Mouse (Mus musculus) olfactory bulb, adult 2 months (tissue): ENCODE data around the gene Gm21988. TPM values are rescaled to one million over a fixed set of nuclear protein-coding genes. Genes with fewer than 3 reads are reported as not detected.
A peak's percentile ranks its signal among the peaks of the same experiment; 100 is the strongest.

Experiments
- H3K27ac ChIP-seq: fragments of 200-500 bp; 2 replicates; pipeline ENCODE4 v1.5.1; 2012; ENCODE audit warnings: low read depth, low read length; ENCODE audit not compliant: insufficient read depth
- H3K4me1 ChIP-seq: fragments of 200-500 bp; 2 replicates; pipeline ENCODE4 v1.6.1; 2012; ENCODE audit warnings: low read length; ENCODE audit not compliant: control insufficient read depth, insufficient read depth
- H3K4me3 ChIP-seq: fragments of 200-500 bp; 2 replicates; pipeline ENCODE4 v1.5.1; 2012; ENCODE audit warnings: mild to moderate bottlenecking, low read depth, low read length, moderate library complexity; ENCODE audit not compliant: insufficient read depth
- CTCF ChIP-seq: fragments of 200-500 bp; IDR thresholded peaks from 2 replicates; pipeline ENCODE4 v1.5.1; 2012; ENCODE audit warnings: low read depth, mild to moderate bottlenecking, low read length, moderate library complexity; ENCODE audit not compliant: insufficient read depth
- POLR2A ChIP-seq: fragments of 200-500 bp; IDR thresholded peaks from 2 replicates; pipeline ENCODE4 v1.6.1; 2012; ENCODE audit warnings: mild to moderate bottlenecking, low read depth, low read length, moderate library complexity; ENCODE audit not compliant: insufficient read depth
- WGBS: fragments of 180-500 bp; shearing (Covaris S2); methylation state at CpG from one replicate; pipeline ENCODE4 v1.1.7; 2018; 5-methylcytosine and 5-hydroxymethylcytosine counted together
- polyA plus RNA-seq: library from polyadenylated mRNA; stranded (reverse); fragments of >200 nt; gene quantifications from 2 replicates; pipeline ENCODE4 v1.2.4, GENCODE M21; 2012; ENCODE audit warnings: low replicate concordance; ENCODE audit not compliant: missing spikeins, insufficient read depth, insufficient read length

The Gm21988 gene
- polyA plus RNA-seq, 1 experiment = not detected

GRCm38 (mm10) chr11:70229260-70230010, 10.2 kb downstream of the Gm21988 start, which contains the start of gene Bcl6b:
Bcl6b (minus strand) TSS chr11:70229798.
- H3K4me3 ChIP-seq = peak within 1 kb of the TSS; percentile 24
- no peak within 1 kb of the TSS for H3K27ac ChIP-seq
- TF ChIP-seq POLR2A (no peak), CTCF (no peak)
- peaks cover 32% of the 10 kb centered on the region for H3K4me1 ChIP-seq
- 3% methylated on average over 39 of the region's 39 CpGs for WGBS

- under 1% methylated on average over 19 of the region's 19 CpGs for WGBS
- Histone ChIP-seq H3K4me1 (peaks cover 26% of the 10 kb centered on the region), H3K27ac (no peak overlapping the region), H3K4me3 (peak overlapping the region; percentile 21)
- TF ChIP-seq CTCF = no peak
- no peak for TF ChIP-seq POLR2A
Measured at GRCm38 (mm10) chr11:70228828-70229227, 10.8 kb downstream of the Gm21988 start.

- H3K4me1 ChIP-seq = peaks cover 23% of the 10 kb centered on the region; the same call in 1 of the 2 replicates
- H3K4me3 ChIP-seq = no peak overlapping the region
- no peak overlapping the region for H3K27ac ChIP-seq
- 86% methylated on average over 4 of the region's 4 CpGs for WGBS
- no peak for TF ChIP-seq POLR2A
- no peak for TF ChIP-seq CTCF
Measured at GRCm38 (mm10) chr11:70227661-70228245, 11.9 kb downstream of the Gm21988 start.

GRCm38 (mm10) chr11:70227126-70227525, 12.5 kb downstream of the Gm21988 start:
- Histone ChIP-seq H3K27ac (no peak overlapping the region), H3K4me3 (no peak overlapping the region)

GRCm38 (mm10) chr11:70226602-70226890, 13.1 kb downstream of the Gm21988 start:
- no peak overlapping the region for H3K27ac ChIP-seq
- no peak for TF ChIP-seq CTCF
- TF ChIP-seq POLR2A = no peak
- 21% methylated on average over 18 of the region's 18 CpGs for WGBS
- peaks cover 28% of the 10 kb centered on the region for H3K4me1 ChIP-seq
- H3K4me3 ChIP-seq = no peak overlapping the region

More at GRCm38 (mm10) chr11:70227126-70227525, 12.5 kb downstream of the Gm21988 start:
- 22% methylated on average over 5 of the region's 5 CpGs for WGBS
- peaks cover 26% of the 10 kb centered on the region for H3K4me1 ChIP-seq
- TF ChIP-seq CTCF = no peak
- TF ChIP-seq POLR2A = no peak

GRCm38 (mm10) chr11:70225798-70226601, 13.6 kb downstream of the Gm21988 start:
- Histone ChIP-seq H3K4me1 (peaks cover 28% of the 10 kb centered on the region), H3K4me3 (no peak overlapping the region), H3K27ac (no peak overlapping the region)
- WGBS = 47% methylated on average over 27 of the region's 27 CpGs
- TF ChIP-seq CTCF (no peak), POLR2A (no peak)

GRCm38 (mm10) chr11:70223724-70224123, 15.9 kb downstream of the Gm21988 start:
- TF ChIP-seq CTCF = no peak
- Histone ChIP-seq H3K4me1 (peaks cover 24% of the 10 kb centered on the region), H3K4me3 (no peak overlapping the region), H3K27ac (no peak overlapping the region)
- 95% methylated on average over 9 of the region's 9 CpGs for WGBS

GRCm38 (mm10) chr11:70221603-70222500, 17.8 kb downstream of the Gm21988 start:
- peak overlapping the region; percentile 72 for H3K27ac ChIP-seq
- peaks cover 25% of the 10 kb centered on the region for H3K4me1 ChIP-seq
- 16% methylated on average over 14 of the region's 14 CpGs for WGBS
- H3K4me3 ChIP-seq = peak overlapping the region; percentile 67
- TF ChIP-seq CTCF = no peak
- TF ChIP-seq POLR2A = no peak
